8 mouse cellular contexts compared by ENCODE assay signal in genomic region chr7:116273111-116273510, GRCm38 (mm10).
"Had no signal": no experiment of that assay in that cellular context is flagged by ENCODE, and none has a peak within 500 bp of the region (broad histone marks: within the 10 kb centered on the region; RNA-seq: fewer than 3 reads in every experiment).

No protein-coding gene starts in this region.

- H3K4me3 ChIP-seq: hindbrain, embryonic 13.5 days; limb, embryonic 13.5 days; liver, embryonic 12.5 days; midbrain, embryonic 12.5 days had no signal

- DNase-seq: left cerebral cortex, postnatal 4 days; right cerebral cortex, adult 18-20 months; right cerebral cortex, postnatal 25 days; thymus, postnatal 4 days had no signal
